Comparison of ENCODE assay signal across 32 mouse cellular contexts in the genomic region with DNA sequence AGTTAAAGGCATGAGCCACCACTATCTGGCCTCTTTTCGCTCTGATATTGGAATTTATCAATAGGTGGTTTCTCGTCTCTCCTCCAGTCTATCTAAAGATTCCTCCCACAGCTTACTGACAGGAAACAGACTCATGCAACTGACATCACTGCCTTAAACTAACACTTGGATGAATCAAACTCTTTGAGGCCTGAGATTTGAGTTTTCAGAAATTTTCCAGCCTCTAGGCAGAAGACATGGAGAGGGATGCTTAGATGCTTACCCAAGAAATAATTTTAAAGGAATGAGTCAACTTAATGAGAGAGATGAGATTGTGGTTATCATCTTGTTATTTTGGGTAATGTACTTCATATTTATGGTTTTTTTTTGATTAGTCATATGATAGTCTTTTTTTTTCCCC. TPM values are rescaled to one million over a fixed set of nuclear protein-coding genes. Genes with fewer than 3 reads are reported as not detected.
DNase-seq lines count a peak whose midpoint lies in the region; ATAC-seq and TF ChIP-seq lines count a peak whose summit lies in the region.
"Had no signal": no experiment of that assay in that cellular context is flagged by ENCODE, and none has a peak within 500 bp of the region (broad histone marks: within the 10 kb centered on the region; RNA-seq: fewer than 3 reads in every experiment).

No protein-coding gene starts in this region.

- H3K9ac ChIP-seq in hindbrain, embryonic 12.5 days: no peak overlapping the region
- H3K9ac ChIP-seq in midbrain, embryonic 16.5 days (ENCODE audit: low read depth, low read length): no peak overlapping the region
- H3K9ac ChIP-seq: embryonic facial prominence, embryonic 13.5 days; forebrain, embryonic 13.5 days; heart, embryonic 13.5 days; hindbrain, embryonic 13.5 days; intestine, embryonic 15.5 days had no signal

- ATAC-seq in hindbrain, embryonic 12.5 days (ENCODE audit: low FRiP score): no peak
- no peak for ATAC-seq in midbrain, embryonic 16.5 days
- ATAC-seq: forebrain, embryonic 13.5 days; forebrain, embryonic 16.5 days; hindbrain, embryonic 16.5 days; intestine, embryonic 15.5 days had no signal

- TF ChIP-seq POLR2A in embryonic fibroblast, embryonic 13.5 days (IDR thresholded peaks at IDR 0.05; ENCODE audit: low read depth, low read length): no peak

- H3K27me3 ChIP-seq in hindbrain, embryonic 12.5 days: no peaks in the 10 kb centered on the region
- H3K27me3 ChIP-seq in midbrain, embryonic 16.5 days (ENCODE audit: control insufficient read depth, insufficient read depth, low read depth, low read length): no peaks in the 10 kb centered on the region
- H3K27me3 ChIP-seq: CH12.LX; embryonic facial prominence, embryonic 13.5 days; forebrain, embryonic 13.5 days; heart, embryonic 13.5 days; hindbrain, embryonic 13.5 days; intestine, embryonic 15.5 days had no signal

- 85% methylated on average over 2 of the region's 2 CpGs for WGBS in hindbrain, embryonic 12.5 days
- 86% methylated on average over 2 of the region's 2 CpGs for WGBS in midbrain, embryonic 16.5 days

- DNase-seq in 3T3-L1 (ENCODE audit: low read depth, low spot score) (peak; percentile 74), NIH3T3 (ENCODE audit: low read depth) (peak; percentile 73)
- no peak for DNase-seq in heart, adult 9 months (ENCODE audit: low spot score in 2 of 2)
- DNase-seq: adrenal gland, postnatal 10 days; adrenal gland, postnatal 36 days; B cell, adult 2 months; cerebellum, adult 11-12 months; cerebellum, adult 8-10 months; cerebellum, postnatal 10 days; cerebellum, postnatal 36 days; embryo, embryonic 11 days; gastrocnemius, postnatal 14 days; heart, adult 18-20 months; heart, postnatal 14 days; kidney, adult 11 months had no signal

- no peak overlapping the region for H3K4me3 ChIP-seq in embryonic fibroblast, embryonic 13.5 days (ENCODE audit: insufficient read depth, low read length)
- no peak overlapping the region for H3K4me3 ChIP-seq in hindbrain, embryonic 12.5 days
- no peak overlapping the region for H3K4me3 ChIP-seq in midbrain, embryonic 16.5 days (ENCODE audit: low read depth, low read length)
- H3K4me3 ChIP-seq: embryonic facial prominence, embryonic 10.5 days; embryonic facial prominence, embryonic 13.5 days; forebrain, embryonic 10.5 days; forebrain, embryonic 13.5 days; heart, embryonic 10.5 days; heart, embryonic 13.5 days; hindbrain, embryonic 13.5 days; intestine, embryonic 15.5 days had no signal

- no peaks in the 10 kb centered on the region for H3K36me3 ChIP-seq in hindbrain, embryonic 12.5 days
- no peaks in the 10 kb centered on the region for H3K36me3 ChIP-seq in midbrain, embryonic 16.5 days (ENCODE audit: control insufficient read depth, insufficient read depth, low read length)
- H3K36me3 ChIP-seq: embryonic facial prominence, embryonic 10.5 days; embryonic facial prominence, embryonic 13.5 days; forebrain, embryonic 10.5 days; G1E; heart, embryonic 10.5 days; heart, embryonic 13.5 days; hindbrain, embryonic 13.5 days; intestine, embryonic 15.5 days had no signal

- no peak overlapping the region for H3K4me2 ChIP-seq in hindbrain, embryonic 12.5 days (replicated peaks)
- H3K4me2 ChIP-seq in midbrain, embryonic 16.5 days (ENCODE audit: low read length): no peak overlapping the region
- H3K4me2 ChIP-seq: embryonic facial prominence, embryonic 13.5 days; forebrain, embryonic 13.5 days; heart, embryonic 13.5 days; hindbrain, embryonic 13.5 days; intestine, embryonic 15.5 days had no signal

- 0 out of 2 replicates have a peak, but pooled peaks cover 5% of the 10 kb centered on the region for H3K4me1 ChIP-seq in embryonic fibroblast, embryonic 13.5 days (ENCODE audit: control insufficient read depth, insufficient read depth, low read length)
- H3K4me1 ChIP-seq in hindbrain, embryonic 12.5 days: no peaks in the 10 kb centered on the region
- no peaks in the 10 kb centered on the region for H3K4me1 ChIP-seq in midbrain, embryonic 16.5 days (ENCODE audit: control insufficient read depth, insufficient read depth, low read length)
- H3K4me1 ChIP-seq: embryonic facial prominence, embryonic 13.5 days; forebrain, embryonic 10.5 days; forebrain, embryonic 13.5 days; heart, embryonic 10.5 days; heart, embryonic 13.5 days; hindbrain, embryonic 13.5 days; intestine, embryonic 15.5 days had no signal

- no peak for TF ChIP-seq CTCF in embryonic fibroblast, embryonic 13.5 days (IDR thresholded peaks at IDR 0.05; ENCODE audit: borderline replicate concordance, insufficient read depth, low read length)

- H3K9me3 ChIP-seq in hindbrain, embryonic 12.5 days (replicated peaks): no peaks in the 10 kb centered on the region
- H3K9me3 ChIP-seq in midbrain, embryonic 16.5 days (replicated peaks; ENCODE audit: control insufficient read depth, low read length, poor library complexity, severe bottlenecking): no peaks in the 10 kb centered on the region
- H3K9me3 ChIP-seq: embryonic facial prominence, embryonic 10.5 days; embryonic facial prominence, embryonic 13.5 days; forebrain, embryonic 10.5 days; forebrain, embryonic 13.5 days; G1E; heart, embryonic 10.5 days; heart, embryonic 13.5 days; hindbrain, embryonic 13.5 days; intestine, embryonic 15.5 days had no signal

- peak overlapping the region; percentile 99 for H3K27ac ChIP-seq in embryonic fibroblast, embryonic 13.5 days (ENCODE audit: insufficient read depth, low read length)
- no peak overlapping the region for H3K27ac ChIP-seq in hindbrain, embryonic 12.5 days
- H3K27ac ChIP-seq in midbrain, embryonic 16.5 days (ENCODE audit: low read length): no peak overlapping the region
- H3K27ac ChIP-seq: embryonic facial prominence, embryonic 10.5 days; embryonic facial prominence, embryonic 13.5 days; forebrain, embryonic 10.5 days; forebrain, embryonic 13.5 days; heart, embryonic 10.5 days; heart, embryonic 13.5 days; hindbrain, embryonic 13.5 days; intestine, embryonic 15.5 days had no signal

RNA-seq across cellular contexts. Expression of gene Folr2, which starts 3.2 kb away (rescaled TPM):
- 0.74 TPM in 1 of 2 replicates, not detected in the other for polyA plus RNA-seq in embryonic fibroblast, embryonic 13.5 days (2011; ENCODE audit: insufficient read length, low read depth, missing spikeins)
- 1.7 and 1.9 TPM in 2 replicates for polyA plus RNA-seq in hindbrain, embryonic 12.5 days (2016; fragmentation: Nextera tagmentation; extraction: Ambion mirVana)
- polyA plus RNA-seq in midbrain, embryonic 16.5 days (2015; fragmentation: Nextera tagmentation; extraction: Ambion mirVana): 1.0 and 1.1 TPM in 2 replicates
- polyA plus RNA-seq: G1E; heart, embryonic 10.5 days had no signal

RNA-seq across cellular contexts. Expression of gene Anapc15, which starts 9.7 kb away (rescaled TPM):
- 43.2 and 47.1 TPM in 2 replicates for polyA plus RNA-seq in embryonic fibroblast, embryonic 13.5 days (2011; ENCODE audit: insufficient read length, low read depth, missing spikeins)
- 74.9 and 86.7 TPM in 2 replicates for polyA plus RNA-seq in hindbrain, embryonic 12.5 days (2016; fragmentation: Nextera tagmentation; extraction: Ambion mirVana)
- polyA plus RNA-seq in midbrain, embryonic 16.5 days (2015; fragmentation: Nextera tagmentation; extraction: Ambion mirVana): 71.6 and 79.9 TPM in 2 replicates

RNA-seq across cellular contexts. Expression of gene Inppl1, which starts 15.8 kb away (rescaled TPM):
- 61.7 and 73.8 TPM in 2 replicates for polyA plus RNA-seq in embryonic fibroblast, embryonic 13.5 days (2011; ENCODE audit: insufficient read length, low read depth, missing spikeins)
- 38.6 and 41.9 TPM in 2 replicates for polyA plus RNA-seq in hindbrain, embryonic 12.5 days (2016; fragmentation: Nextera tagmentation; extraction: Ambion mirVana)
- polyA plus RNA-seq in midbrain, embryonic 16.5 days (2015; fragmentation: Nextera tagmentation; extraction: Ambion mirVana): 4.2 and 10.2 TPM in 2 replicates

RNA-seq across cellular contexts. Expression of gene Folr1, which starts 16.8 kb away (rescaled TPM):
- polyA plus RNA-seq in embryonic fibroblast, embryonic 13.5 days (2011; ENCODE audit: insufficient read length, low read depth, missing spikeins): 0.56 and 1.5 TPM in 2 replicates
- polyA plus RNA-seq in hindbrain, embryonic 12.5 days (2016; fragmentation: Nextera tagmentation; extraction: Ambion mirVana): 11.5 and 12.7 TPM in 2 replicates
- polyA plus RNA-seq in midbrain, embryonic 16.5 days (2015; fragmentation: Nextera tagmentation; extraction: Ambion mirVana): 23.7 and 24.2 TPM in 2 replicates
- polyA plus RNA-seq: G1E had no signal

RNA-seq across cellular contexts. Expression of gene Phox2a, which starts 35.7 kb away (rescaled TPM):
- polyA plus RNA-seq in embryonic fibroblast, embryonic 13.5 days (2011; ENCODE audit: insufficient read length, low read depth, missing spikeins): not detected in 2 replicates
- 3.8 and 4.4 TPM in 2 replicates for polyA plus RNA-seq in hindbrain, embryonic 12.5 days (2016; fragmentation: Nextera tagmentation; extraction: Ambion mirVana)
- 0.21 TPM in 1 of 2 replicates, not detected in the other for polyA plus RNA-seq in midbrain, embryonic 16.5 days (2015; fragmentation: Nextera tagmentation; extraction: Ambion mirVana)
- polyA plus RNA-seq: cortical plate, adult 2 months; embryonic facial prominence, embryonic 13.5 days; forebrain, embryonic 10.5 days; forebrain, embryonic 16.5 days; G1E; gonadal fat pad, adult 2 months had no signal

Comparison
In these comparisons a context has a peak if more than half of its experiments do, and no peak if none do; other contexts are left out.
1. DNase-seq: peak in 3T3-L1 (single experiment) and NIH3T3 (single experiment); none in heart, adult 9 months (0 of 2).